Mouse (Mus musculus) left cerebral cortex, adult 8-10 months (tissue): ENCODE data around the gene Rhbdl1. TPM values are rescaled to one million over a fixed set of nuclear protein-coding genes. Genes with fewer than 3 reads are reported as not detected.

Experiments
- DNase-seq, 2 experiments: peaks; one replicate each; pipeline ENCODE4 v3.0.0; 2022; ENCODE audit warnings: low spot score in 2 of 2
- total RNA-seq, 4 experiments: library from RNA; stranded (reverse); gene quantifications; 2 replicates each; pipeline ENCODE4 v1.2.4; 2022

Gene Rhbdl1
- 10 to 100 TPM; 32.6 to 42.3 (median 37.5) TPM for total RNA-seq

- DNase-seq: peak in 1 of 2 experiments; percentile 84
Measured at GRCm38 (mm10) chr17:25837076-25837410, at the start of gene Rhbdl1. Gene Rhbdl1 (minus strand): TSS chr17:25837295.

- DNase-seq: no peak
Measured at GRCm38 (mm10) chr17:25886806-25887205, 49.7 kb upstream of the Rhbdl1 start.

GRCm38 (mm10) chr17:25885636-25886035, 48.5 kb upstream of the Rhbdl1 start:
- no peak for DNase-seq

DNA sequence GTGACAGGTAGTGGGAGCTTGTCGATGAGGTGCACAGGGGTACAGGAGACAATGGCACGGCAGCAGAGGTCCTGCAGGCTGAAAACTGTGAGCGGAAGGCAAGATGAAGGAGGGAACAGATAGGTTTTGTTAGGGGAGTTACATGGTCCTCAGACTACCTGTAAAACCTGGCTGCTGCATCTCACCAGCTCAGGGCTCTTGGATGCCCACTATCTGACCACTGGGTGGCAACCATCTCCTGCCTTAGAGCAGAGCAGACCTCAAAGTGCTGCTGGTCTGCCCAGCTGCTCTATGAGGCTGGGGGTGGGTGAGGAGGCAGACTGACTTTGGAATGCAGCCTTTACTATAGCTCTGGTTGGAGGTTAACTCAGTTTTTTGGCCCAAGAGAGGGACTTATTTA, 46.7 kb upstream of the Rhbdl1 start:
- DNase-seq: no peak

DNA sequence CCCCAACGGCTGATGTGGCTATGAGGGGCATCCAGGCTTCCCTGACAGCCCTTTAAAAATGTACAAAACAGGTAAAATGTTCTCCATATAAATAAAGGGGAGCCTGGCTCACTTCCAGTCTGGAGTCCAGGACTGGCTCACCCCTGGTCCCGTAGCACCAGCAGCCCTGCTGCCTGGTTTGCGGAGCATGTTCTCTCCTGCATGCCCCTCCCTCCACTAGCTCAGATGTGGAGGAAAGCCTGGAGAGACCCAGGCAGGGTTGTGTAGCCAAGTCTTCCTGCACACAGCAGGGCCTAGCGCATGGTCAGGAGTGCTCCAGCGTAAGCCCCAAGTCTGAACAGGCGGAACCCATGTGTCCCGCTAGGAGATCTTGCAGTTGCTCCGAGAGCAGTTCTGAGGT, 46.2 kb upstream of the Rhbdl1 start:
- no peak for DNase-seq

- DNase-seq: no peak
Measured at GRCm38 (mm10) chr17:25882306-25882705, 45.2 kb upstream of the Rhbdl1 start.

DNA sequence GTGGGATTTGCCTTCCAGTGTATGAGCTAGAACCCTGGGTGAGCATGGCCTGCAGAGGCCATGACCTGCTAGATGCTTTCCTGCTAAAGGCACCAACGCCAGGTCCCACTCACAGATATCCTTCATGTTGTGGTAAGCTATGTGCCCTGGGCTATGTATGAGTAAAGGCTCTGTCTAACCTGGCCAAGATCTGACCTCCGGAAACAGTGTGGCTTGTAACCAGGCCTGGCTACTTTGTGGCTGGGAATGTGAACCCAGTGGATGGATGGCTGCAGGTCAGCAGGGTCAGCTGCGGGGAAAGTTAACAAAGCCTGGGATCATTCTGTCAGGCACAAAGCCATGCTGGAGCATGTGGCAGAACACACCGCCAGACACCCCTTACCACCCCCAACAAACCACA, 44.6 kb upstream of the Rhbdl1 start:
- no peak for DNase-seq

GRCm38 (mm10) chr17:25880913-25881641, 44.0 kb upstream of the Rhbdl1 start:
- DNase-seq: no peak

GRCm38 (mm10) chr17:25880196-25880910, 43.3 kb upstream of the Rhbdl1 start, which contains the start of gene Wfikkn1:
Gene Wfikkn1 (minus strand): TSS chr17:25880858.
- DNase-seq: no peak

- DNase-seq: no peak
Measured at GRCm38 (mm10) chr17:25879750-25880149, 42.7 kb upstream of the Rhbdl1 start.

DNA sequence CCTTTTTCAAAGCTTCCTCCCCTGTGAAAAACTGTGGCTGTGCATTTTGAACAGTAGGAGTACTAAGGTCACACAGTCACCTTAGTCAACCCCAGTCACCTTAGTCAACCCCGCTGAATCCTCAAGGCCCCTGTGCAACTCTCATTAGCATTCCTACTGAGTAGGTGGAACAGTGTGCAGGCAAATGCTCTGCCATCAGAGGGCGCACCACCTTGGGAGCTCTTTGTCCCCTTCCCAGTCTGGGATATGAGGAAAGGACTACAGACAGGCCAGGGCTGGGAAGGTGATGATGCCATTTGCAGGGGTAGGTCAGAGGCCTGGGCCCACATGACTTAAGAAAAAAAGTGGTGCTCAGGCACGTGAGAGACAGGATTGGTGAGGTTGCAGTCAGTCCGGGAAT, 42.2 kb upstream of the Rhbdl1 start:
- DNase-seq: peak in 1 of 2 experiments; percentile 46

DNA sequence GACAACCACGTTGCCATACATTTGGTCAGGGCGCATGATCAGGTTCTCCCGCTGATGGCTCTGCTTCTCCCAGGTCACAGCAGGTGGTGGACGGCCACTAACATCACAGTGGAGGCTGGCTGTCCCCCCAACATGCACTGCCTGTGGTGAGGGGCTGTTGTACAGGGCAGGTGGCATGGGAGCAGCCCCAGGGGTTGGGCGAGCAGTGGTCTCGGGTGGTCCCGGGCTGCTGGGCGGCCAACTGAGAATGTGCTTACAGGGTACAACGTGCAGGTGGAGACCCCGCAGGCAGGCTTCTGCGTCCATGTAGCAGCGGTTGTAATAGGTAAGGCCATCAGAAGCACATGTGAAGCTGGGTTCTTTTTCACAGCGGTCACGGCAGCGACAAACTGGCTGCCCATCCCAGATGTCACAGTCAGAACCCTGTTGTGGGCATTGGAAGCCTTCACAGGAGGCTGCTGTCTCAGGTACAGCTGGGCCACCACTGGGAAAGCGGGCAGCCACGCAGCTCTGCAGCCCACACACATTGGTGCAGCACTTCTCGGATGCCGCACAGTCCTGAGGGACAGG, 41.6 kb upstream of the Rhbdl1 start:
- DNase-seq: no peak

DNA sequence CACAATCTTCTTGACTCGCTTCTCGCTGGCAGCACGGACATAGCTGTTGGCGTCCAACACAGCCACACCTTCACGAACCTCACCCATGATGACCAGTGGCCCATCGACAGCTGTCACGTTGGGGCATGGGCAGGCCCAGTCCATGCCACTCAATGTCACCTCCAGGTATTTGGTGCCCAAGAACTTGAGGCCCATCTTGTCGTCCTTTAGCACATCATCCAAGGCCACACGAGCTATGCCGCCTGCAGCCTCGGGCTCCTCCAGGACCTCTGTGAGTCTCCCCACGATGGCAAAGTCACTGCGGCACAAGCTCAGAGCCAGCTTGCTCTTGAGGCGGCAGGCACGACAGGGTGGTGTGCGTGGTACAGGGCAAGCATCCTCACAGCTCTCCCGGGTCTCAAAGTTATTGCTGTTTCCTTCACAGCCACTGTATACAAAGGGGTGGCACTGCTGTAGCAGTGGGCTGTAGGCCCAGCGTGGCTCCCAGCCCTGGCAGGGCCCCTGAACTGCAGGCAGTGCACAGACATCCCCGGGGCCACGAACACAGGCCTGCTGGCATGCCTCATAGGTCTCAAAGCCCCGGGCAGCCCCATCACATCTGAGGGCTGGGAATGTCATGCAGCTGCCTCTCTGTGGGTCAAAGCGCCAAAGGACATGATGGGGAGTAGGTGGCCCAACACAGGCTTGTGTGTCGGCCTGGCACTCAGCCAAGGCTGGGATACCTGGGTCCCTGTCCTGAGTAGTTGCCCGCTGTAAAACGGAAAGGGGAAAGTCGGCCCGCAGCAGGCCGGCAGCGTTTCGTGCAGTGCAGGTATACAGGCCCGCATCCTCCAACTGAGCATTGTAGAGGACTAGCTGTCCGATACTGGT, 40.9 kb upstream of the Rhbdl1 start:
- no peak for DNase-seq

DNA sequence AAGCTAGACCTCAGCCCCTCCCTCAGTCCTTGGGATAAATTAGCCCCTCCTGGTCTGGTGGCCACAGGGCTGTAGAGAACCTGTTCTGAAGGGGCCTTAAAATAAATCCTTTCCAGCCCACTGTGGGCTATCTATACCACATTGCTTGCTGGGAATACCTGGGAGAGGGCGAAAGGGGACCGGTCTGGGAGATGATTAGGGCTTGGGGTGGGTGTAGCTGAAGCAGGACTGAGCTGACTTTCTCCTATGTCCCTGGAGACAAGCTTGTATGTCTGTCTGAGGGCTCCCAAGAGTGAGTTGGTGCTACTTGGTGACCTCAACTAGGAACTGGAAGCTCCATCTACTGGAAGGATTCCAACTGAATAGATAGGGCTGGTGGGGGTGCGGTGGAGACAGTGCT, 39.9 kb upstream of the Rhbdl1 start:
- DNase-seq: no peak

GRCm38 (mm10) chr17:25876347-25876915, 39.3 kb upstream of the Rhbdl1 start:
- no peak for DNase-seq

GRCm38 (mm10) chr17:25875171-25876136, 38.4 kb upstream of the Rhbdl1 start:
- peak; percentile 84 to 86 for DNase-seq

DNA sequence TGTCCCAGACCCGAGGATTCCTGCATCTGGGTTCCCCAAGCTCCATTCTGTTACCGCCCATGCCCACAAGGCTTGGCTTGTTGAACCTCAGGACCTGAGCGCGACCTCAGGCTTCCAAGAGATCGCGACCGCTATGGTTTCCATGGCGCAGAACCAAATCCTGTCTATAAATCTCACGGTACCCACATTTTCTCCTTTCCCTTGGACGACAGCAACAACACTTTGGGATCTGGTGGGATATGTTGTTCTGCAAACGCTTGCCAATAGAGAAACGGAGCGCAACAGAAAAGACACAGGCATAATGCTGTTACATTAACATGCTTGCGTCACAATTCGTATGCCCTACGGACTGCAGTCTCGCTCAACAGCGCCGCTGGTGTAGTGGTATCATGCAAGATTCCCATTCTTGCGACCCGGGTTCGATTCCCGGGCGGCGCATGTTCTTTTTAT, 37.7 kb upstream of the Rhbdl1 start, which contains the start of gene Mettl26:
Gene Mettl26 (plus strand): TSS at position 354 of the 450 bp plus-strand sequence.
- DNase-seq: peak; percentile 89 to 100

DNA sequence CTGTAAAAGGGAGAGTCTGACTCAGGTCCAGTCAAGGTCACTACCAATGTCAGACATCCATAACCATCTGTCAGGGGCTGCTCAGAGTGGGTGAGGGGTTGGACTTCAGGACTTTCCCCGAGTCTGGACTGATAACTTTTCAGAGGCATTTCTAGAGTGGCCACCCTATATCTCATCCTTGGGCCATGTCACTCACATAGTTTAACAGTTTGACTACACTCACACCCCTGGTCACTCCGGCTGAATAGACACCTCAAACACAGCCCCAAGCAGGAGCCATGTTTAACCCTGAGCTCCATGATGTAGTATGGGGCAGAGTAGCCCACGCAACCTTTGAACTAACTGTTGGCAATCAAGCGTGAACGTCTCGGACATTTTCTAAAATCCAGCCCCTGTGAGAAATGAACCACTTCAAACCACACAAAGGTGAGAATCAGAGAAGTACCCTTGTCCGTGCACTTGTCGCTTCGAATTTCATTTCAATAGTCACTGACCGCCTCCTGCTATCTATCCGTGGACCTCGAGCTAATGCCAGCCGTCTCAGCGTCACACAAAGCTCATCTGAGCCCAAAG, 37.1 kb upstream of the Rhbdl1 start:
- DNase-seq: no peak

DNA sequence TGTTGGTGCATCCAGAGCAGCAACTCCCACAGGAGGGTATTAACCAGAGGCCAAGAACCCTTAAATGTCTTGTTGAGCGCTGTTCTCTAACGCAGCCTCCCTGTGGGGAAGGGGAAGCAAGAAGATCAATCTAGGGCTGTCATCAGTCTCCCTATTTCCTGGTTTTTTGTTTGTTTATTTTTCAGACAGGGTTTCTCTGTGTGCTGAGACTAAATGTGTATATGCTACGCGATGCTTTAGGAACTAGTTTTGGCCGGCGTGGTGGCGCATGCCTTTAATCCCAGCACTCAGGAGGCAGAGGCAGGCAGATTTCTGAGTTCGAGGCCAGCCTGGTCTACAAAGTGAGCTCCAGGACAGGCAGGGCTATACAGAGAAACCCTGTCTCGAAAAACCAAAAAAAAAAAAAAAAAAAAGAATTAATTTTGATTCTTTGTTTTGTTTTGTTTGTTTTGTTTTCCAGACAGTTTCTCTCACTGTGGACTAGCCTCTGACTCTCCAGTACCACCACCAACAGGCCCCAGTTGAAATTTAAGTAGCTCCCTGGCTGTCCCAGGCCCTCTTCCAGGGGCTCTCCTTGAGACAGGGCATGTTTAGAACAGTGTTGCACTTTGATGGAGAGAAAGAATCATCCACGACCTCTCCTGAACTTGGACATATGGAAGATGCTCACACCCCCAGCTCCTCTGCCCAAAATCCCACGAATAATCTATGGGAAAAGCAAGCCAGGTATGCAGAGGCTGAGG, 36.5 kb upstream of the Rhbdl1 start:
- no peak for DNase-seq
